Mouse (Mus musculus) thymus, postnatal 0 days (tissue): ENCODE data around the gene Ccdc24. TPM values are rescaled to one million over a fixed set of nuclear protein-coding genes. Genes with fewer than 3 reads are reported as not detected.

Source experiments
- DNase-seq: peaks from one replicate; pipeline ENCODE4 v3.0.0-alpha.2; 2015; ENCODE audit warnings: low spot score
- polyA plus RNA-seq: library from polyadenylated mRNA; unstranded; fragments of >200 nt; fragmentation: Nextera tagmentation; extraction: Ambion mirVana; gene quantifications from 2 replicates; pipeline ENCODE4 v1.2.1, GENCODE M21; 2015

Ccdc24 gene
- polyA plus RNA-seq: 0.08 and 0.33 TPM in 2 replicates

DNA sequence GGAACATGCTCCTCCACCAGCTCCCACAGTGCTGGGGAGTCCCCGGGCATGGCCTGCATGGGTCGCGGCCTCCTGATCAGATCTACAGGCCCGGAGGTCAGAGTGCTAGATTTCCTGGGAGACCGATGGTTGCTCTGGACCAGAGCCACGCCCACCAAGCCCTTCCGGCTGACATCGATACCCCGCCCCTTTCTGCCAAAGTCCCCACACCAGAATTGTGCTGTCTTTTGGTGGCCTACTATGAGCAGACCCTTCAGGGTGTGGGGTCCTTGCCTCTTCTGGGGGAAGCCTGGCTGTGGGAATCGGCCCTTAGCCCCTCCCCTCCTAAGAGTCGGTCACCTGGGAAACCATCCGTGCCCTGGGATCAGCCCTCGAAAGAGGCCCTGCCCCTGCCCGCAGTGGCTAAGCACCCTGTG is at the start of gene Ccdc24:
Gene Ccdc24 (minus strand): TSS at position 87 of the 416 bp plus-strand sequence.
- no peak for DNase-seq

DNA sequence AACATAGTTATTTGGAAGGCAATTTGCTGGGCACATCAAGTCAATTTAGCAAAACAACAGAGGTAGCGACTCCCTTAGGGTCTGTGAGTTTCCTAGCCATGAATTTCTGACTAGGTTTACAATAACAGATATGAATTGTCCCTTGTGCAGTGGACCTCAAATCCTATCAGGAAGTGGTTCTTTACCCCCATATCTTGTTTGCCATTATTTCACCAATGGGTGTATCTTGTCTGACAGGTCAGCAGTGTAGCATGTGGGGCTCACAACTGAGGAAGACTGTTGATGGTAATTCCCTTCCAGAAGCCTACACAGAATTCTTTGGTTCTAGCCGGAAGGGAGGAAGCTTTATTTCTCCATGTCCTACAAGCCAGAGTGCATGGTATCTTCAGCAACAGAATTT is 49.0 kb upstream of the Ccdc24 start:
- DNase-seq: no peak

DNA sequence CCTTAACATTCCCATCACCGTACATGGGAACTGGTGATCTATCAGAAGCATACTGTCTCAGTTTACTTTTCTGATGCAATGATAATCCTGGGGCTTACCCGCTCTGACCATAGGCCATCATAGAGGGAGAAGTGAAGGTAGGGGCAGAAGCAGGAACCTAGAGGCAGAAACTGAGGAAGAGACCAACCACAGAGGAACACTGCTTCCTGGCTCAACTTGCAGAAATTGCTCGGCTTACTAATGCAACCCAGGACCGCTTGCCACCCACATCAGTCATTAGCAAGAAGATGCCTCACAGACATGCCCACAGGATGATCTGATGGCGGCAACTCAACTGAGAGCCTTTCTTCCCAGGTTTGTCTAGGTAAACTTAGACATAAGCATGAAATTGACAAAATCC is 46.4 kb upstream of the Ccdc24 start:
- no peak for DNase-seq

DNA sequence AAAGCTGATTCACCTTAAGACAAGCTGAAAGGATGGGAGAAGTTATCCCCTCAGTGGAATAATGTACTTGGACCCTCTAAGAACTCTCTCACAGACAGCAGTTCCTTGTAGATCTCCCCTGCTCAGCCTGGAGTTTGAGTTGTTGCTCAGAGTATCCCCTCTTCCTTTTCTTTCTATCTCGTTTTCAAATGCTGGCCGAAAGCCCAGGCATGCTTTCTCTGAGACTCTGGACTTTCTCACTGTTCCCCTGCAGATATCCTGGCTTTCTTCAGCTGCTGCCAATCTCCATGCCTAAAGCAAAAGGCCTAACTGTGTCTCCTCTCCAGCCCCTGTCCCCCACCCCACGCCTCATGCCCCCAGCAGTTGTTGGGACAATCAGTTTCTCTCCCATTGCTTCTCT is 45.9 kb upstream of the Ccdc24 start:
- no peak for DNase-seq

DNA sequence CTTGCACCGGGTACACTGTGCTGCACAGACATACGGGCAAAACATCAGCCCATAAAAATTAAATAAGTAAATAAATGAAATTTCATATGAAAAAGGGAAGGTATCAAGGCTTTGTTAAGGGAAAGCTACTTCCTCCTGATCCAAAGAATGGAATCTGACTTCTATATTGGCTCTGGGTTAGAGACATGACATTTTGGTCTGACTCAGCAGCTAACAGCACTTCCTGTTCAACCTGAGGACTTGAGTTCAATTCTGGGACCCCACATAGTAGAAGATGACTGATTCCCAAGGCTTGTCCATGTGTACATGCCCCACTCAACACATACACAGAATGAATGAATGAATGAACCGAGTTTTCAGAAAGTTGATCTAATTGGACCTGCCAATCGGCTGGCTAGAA is 45.5 kb upstream of the Ccdc24 start:
- no peak for DNase-seq

DNA sequence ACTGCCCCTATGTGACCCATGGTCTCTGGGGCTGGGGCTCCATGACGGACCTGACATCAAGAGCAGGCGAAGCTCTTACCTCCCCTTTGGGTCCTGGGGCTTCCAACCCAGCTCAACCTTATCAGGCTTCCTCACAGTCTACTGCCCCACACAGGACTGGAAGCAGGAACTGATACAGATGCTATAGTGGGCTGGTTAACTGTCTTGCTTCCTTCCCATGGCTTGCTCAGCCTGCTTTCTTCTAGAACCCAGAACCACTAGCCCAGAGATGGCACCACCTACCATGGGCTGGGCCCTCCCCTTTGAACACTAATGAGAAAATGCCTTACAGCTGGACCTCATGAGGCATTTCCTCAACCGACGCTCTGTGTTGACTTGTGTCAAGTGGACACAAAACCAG is 45.0 kb upstream of the Ccdc24 start:
- no peak for DNase-seq

DNA sequence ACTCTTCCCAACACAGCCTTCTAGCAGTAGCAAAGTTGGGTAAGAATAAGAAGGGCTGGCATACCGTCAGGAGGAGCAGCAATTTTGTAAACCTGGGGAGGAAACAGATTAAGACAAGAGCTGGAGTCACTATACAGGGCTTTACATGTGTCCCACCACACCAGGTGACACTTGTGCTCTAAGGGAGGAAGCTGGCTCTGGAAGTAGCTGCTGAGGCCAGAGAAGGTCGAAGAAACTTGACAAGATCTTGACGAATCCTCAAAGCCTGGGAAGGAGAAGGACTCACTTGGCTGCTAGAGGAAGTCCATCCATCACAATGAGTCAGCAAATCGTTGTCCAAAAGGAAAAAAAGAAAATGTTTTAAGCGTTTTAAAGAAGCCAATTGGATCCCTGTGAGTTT is 44.0 kb upstream of the Ccdc24 start:
- no peak for DNase-seq

DNA sequence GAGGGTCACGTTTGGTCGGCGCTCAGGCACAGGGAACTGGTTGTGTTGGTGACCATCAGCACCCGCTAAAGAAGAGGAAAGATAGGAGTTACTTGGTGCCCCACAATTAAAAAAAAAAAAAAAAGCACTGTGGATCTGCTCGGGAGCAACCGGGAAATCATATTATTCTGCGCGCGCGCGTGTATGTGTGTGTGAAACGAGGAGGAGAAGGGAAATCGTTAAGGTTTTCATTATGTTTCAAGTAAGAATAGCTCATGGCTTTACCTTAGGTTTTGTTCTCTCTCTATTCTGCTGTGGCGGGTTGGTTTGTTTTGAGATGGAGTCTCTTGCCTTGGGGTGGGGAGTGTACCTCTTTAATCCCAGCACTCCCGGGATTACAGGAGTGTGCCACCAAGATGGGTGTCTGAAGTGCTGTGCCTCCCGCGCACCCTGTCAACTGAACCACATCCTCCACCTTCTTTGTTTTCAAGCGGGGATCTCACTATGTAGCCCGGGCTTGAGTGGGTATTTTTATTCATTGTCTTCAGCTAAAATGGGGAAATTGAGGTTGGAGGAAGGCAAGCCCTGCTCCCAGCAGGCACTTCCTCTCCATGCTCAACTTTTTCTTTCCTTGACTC is 43.2 kb upstream of the Ccdc24 start:
- DNase-seq: peak; percentile 31

DNA sequence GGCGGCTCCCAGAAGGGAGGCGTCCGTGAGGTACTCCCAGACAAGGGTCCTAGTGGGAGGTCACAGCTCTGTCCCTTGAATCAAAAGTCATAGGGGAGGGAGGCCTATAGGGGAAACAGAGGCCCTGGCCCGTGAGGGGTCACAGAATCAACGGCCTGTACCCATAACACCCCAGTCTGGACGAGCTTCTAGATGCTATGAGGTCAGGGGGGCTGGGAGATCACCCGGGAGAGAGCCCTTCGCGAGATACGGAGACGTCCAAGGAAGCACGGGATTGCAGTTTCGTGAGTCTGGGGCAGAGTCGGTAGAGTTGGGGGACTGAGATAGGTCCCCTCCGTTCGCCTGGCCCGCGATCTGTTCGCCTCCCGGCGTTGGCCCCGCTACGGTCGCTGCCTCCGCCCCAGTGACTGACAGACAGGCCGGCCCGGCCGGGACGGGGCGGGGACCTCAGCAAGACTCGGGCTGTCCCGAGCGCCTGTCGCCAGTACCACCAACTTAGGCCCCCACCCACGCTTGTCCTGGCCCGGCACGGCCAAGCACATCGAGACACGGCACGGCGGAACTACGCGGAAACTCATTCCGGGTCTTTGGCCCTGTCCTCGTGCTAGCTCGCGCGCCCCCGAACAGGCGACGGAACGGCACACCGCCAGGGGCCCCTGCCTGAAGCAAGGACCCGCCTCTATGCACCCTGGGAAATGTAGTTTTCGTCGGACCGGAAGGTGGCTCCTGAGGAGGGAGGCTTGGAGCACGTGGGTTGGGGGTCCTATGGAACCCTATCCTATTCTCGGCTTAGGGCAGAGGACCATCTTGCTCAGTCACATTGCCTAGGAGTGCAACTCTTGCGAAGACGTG is 42.5 kb upstream of the Ccdc24 start, which contains the start of gene Ipo13:
Gene Ipo13 (minus strand): TSS at position 409 of the 852 bp plus-strand sequence.
- peak; percentile 93 for DNase-seq

DNA sequence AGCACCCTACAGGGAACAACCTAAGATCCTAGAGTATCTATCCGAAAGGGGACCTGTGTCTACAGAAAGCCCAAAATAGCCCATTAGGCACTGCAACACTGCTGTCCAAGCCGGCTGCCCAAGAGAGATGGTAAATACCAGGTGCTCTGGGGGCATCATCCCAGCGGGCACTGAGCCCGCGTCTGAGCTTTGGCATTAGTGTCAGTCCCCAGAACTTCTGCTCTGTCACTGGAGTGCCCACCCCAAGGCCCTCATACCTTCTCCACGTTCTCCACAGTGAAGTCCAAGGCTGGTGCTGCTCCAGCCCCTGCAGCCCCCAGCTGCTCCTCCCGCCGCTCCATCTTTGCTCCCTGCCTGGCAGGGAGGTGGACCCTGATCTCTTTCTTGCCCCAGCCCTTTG is 41.7 kb upstream of the Ccdc24 start:
- no peak for DNase-seq

DNA sequence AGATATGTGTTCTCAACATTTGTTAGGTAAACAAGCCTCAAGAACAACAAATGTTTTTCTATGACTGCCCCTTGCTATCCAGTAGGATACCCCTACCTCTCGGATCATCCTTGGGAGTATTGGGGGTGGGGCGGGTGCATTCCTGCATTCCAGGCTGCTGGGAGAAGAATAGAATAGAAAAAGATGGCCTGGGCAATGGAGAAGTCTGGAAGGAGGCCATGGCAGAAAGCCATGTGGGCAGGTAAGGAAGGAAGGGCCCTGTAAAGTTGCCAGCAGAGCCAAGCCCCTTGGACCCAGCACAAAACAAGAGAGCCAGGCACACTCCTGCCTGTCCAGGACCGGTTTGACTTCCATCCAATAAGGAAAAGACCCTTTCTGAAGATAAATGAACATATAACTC is 41.1 kb upstream of the Ccdc24 start:
- no peak for DNase-seq

DNA sequence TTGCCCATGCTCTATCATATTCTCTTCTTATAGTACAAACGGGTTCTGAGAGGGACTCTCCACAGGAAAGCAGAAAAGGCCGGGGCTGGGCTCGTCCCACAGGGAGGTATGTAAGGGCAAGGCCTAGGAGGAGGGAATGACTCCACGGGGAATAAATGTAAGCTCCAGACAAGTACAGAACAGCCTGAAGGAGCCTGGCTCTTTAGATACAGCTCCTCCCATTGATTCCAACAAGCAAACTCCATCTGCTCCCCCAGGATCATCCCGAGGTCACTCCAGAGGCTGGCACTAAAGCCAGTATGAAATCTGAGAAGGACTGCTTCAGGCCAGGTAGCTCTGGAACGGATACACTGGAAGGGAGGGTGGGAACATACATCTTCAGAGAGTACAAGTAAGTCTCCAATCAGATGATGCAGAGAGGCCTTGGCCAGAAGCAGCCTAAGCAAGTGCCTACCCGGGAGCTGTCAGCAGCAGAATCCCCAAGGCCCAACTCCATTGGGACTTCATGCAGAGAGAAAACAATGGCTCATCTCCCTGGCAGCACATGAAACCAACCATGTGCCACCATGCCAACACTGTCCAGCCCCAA is 40.4 kb upstream of the Ccdc24 start:
- DNase-seq: no peak

DNA sequence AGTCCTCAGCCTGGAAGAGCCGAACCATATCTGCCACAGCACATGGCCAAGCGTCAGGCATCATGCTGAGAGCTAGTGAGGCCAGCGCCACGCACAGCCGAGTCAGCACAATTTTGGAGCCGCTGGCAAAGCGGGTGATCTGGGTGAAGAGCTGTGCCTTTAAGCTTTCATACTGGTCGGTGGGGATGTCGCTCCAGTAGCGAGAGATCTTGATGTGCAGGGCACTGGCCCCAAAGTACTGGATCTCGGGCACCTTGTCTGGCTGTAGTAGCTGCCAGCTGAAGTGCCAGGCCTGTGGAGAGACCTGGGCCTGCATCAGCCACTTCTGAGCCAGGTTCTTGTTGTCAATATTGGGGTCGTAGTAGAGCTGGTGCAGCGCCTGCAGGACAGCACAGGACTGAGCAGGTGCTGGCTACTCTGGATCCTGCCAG is 39.8 kb upstream of the Ccdc24 start:
- DNase-seq: no peak

DNA sequence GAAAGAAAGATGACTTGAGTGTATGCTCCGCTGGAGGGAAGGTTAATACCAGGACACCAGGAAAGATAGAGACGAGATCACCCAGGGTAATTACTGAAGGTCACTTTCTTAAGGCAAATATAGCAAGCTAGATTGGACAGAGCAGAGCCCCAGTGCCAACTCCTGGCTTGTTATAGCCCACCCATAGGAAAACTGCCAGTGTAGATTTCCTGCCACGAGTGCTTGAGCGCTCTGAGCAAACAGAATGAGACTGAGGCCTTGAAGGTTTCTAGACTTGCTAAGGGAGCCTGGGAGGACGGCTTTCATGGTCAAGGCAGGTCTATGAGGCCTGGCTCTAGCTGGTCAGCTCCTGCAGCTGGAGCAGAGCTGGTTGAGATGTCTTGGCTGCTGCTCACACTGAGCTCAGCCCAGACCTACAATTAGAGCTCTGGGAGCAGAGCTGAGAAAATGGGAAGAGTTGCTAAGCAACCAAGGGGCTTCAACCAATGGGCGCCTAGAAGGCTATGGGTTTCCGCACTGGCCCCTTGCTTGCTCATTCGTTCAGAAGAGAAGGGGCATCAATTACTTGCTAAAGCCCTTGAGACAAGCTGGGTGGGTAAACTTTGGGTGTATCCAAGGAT is 36.6 kb upstream of the Ccdc24 start:
- no peak for DNase-seq

DNA sequence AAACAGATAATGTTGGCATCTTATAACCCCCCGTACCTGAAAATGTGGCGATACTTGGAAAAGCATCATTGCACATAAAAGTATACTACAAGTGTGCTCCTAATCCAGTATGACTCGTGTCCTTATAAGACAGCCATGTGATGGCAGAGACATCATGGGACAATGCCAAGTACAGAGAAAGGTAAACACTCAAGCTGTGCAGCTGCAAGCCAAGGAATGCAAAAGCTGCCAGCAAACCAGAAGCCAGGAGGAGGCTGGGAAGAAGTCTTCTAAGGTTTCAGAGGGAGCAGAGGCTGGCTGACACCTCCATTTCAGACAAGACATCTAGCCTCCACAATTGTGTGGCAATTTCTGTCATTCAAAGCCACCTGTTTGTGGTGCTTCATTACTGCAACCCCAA is 33.8 kb upstream of the Ccdc24 start:
- no peak for DNase-seq

DNA sequence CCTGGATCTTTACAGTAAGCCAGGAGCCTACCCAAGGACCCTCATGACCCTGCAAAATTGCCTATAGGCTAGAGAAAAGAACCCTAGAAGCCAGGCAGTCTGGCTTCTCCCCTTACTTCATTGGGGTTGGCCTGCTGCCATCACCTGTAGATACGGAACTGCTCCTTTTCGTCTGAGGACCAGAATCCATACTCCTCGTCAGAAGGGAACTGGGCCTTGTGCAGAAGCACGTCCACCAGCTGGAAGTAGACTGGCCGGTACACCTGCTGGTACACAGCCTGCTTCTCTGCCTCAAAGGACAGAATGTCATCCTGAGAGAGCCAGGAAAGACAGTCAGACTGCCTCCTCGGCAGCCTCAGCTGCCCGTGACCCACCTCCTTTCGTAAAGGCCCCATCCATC is 32.4 kb upstream of the Ccdc24 start:
- no peak for DNase-seq

DNA sequence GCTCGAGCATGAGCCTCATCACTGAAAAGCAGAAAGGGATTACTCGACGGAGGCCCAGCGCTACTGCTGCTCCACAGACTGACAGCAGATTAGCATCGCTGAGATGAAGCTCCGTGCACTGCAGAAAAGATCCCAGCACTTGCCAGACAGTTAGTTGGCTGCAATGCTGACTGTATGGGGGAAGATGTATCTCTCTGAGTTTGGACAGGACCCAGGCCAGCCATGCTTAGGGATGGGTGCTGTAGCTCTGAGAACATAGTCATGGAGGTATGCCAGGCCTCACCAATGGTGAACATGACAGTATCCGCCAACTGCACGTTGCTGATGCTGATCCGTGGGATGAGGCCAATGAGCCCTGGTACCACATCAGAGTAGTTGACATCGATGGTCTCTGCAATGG is 31.7 kb upstream of the Ccdc24 start:
- DNase-seq: no peak

DNA sequence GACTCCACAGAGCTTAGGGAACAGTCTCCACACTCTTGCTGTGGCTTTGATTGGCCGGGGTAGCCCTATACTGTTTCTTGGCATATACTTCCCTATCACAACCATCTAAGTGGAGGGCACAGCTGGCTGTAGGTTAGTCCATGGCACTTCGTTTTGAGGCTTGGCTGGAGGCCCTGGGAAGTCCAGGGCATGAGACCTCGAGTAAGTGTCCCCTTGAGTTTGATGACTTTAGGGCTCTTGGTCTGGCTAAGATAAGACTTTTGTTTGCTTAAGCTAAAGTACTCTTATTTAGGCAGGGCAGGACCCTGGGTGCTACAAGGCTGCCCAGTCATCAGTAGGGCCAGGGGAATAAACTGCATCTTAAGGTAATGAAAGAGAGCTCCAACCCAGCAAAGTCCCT is 25.8 kb upstream of the Ccdc24 start:
- DNase-seq: no peak

DNA sequence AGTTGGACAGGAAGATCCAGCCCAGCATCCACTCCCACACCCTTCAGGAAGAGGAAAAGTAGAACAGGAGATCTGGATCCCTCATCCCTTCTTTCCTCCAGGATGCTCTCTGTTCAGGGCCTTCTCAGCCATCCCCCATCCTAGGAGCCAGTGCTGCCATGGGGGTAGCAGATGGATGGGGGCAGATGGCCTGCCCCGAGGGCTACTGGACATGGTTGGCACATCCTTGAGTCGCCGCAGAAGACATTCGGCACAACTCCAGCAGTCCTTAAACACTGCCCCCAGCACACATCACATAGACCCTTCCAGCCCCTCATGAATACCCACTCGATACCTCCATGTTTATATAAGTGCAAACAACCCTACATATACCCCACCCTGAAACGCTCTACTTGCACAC is 23.7 kb upstream of the Ccdc24 start:
- no peak for DNase-seq

DNA sequence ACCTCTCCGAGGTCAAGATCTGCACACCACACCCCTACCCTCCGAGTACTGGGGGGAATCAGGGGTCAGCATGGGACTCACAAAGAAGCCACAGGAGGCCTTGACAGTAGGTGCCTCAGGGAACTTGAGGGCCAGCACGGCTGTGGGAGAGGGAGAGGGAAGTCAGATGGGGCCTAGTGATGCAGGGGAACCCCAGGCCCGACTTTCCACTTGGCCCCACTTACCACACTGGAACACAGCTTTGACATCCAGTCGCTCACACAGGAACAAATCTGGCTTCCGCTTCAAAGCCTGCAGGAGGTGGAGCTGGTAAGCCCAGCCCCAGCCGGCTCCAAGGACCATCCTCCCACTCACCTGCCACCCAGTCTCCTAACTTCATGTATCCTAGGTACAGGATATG is 23.0 kb upstream of the Ccdc24 start:
- no peak for DNase-seq

DNA sequence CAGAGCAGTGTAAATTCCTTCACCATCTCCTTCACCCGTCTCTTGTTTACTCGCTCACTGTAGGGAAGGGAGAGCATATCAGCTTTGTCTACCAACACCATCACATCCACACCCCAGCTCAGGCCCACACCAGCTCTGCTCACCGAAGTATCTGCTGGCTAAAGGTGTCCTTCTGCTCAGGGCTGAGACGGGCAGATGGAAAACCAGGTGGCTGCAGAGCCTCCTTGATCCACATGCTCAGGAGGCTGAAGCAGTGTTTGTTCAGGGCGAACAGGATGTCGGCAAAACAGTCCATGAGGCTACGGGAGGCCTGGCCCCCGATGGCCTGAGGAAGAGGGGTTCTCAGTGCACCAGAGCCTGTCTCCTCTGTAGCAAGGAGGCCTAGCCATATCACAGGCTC is 22.2 kb upstream of the Ccdc24 start:
- no peak for DNase-seq

DNA sequence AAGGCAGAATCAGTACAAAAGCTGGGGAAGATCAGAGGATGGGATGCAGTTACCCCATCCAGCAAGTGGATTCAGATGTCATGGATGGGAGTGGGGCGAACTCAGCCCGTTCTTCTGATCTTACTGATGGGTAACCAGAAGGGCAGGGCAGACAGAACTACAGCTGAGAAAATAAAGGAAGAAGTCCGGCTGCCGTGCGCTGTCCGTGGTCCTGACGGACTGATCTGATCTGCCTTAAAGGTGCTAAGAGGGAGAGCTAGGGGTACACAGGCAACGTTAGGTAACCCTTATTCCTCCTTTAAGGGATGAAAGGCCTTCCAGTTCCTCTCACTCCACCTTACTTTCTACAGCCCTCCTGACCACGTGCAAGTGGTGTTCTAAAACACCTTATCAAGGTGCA is 21.0 kb upstream of the Ccdc24 start:
- peak; percentile 51 for DNase-seq
